Mouse (Mus musculus) fibroblast of lung, adult 2 months (primary cell): Measurements from ENCODE around the gene Rad23a.

Experiments used
- DNase-seq: peaks from one replicate; pipeline ENCODE4 v3.0.0-alpha.2; 2011; ENCODE audit warnings: low read depth

Gene Rad23a

DNA sequence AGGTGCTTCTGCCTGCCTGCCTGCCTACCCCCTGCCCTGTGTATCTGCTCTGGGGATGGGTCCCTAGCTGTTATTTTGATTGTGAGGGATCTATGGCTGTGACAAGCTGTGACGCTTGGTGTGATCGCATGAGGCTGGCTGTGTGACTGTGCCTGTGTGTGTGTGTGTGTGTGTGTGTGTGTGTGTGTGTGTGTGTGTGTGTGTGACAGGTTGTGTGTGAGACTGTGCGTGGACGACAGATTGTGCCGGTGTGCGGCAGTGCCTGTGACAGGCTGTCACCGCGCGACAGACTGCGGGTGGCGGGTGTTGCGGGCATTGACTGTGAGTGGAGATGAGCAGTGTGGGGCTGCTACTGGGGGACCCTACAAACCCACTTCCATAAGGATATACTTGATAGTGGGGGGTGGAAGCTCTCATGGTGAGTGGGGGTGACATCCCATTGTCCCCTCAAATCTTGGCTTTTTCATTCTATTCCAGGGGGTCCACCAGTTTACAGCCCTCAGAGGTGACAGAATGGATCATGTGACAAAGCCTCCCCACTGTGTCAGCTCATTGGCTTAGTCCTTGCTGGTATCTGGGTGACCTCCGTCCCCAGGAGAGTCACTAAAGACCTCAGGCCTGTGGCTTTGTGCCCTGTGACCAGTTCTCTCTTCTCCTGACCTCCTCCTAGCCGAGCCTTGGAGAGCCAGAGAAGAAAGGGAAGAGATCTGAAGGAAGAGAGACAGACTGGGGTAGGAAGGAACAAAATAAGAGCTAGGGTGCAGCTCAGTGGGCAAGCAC is 52.8 kb downstream of the Rad23a start:
- DNase-seq: no peak

DNA sequence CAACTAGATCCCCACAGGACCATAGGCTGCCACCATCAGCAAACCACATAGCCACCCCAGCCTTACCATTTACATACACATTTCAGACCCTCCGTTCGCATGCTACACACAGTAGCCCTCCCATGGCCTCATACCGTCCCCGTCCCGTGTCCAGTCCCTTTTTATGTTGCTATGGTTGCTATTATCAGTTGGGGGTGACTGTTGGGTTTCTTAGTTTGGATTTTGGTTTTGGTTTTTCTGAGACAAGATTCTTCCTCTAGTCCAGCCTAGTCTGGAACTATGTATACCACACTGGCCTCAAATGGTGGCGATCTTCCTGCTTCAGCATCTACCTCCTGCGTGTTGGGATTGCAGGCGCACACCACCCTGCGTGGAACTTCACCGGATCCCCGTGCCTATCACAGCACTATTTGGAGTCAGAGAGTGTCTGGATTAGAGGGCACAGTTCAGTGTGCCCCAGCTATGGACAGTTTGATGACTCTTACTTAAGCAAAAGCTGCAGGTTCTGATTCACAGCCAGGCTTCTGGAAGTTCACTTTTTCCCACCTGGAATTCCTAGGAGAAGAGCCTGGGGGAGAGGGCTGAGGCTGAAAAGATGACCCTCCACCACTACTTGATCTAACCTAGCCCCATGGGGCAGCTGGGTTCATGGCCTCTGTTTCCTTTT is 53.5 kb downstream of the Rad23a start:
- DNase-seq: no peak

- no peak for DNase-seq
Observed at GRCm38 (mm10) chr8:84785756-84786677, 54.4 kb downstream of the Rad23a start.

DNA sequence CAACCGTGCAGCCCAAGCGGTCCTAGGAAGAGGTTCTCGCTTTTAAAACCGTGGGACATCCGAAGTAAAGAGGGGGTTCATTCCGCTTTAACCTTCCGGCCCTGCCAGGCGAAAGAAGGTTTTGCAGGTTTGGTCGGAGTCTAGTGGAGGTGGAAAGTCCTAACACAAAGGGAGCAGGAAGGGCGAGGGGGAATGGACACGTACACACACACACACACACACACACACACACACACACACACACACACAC is 55.0 kb downstream of the Rad23a start:
- no peak for DNase-seq

DNA sequence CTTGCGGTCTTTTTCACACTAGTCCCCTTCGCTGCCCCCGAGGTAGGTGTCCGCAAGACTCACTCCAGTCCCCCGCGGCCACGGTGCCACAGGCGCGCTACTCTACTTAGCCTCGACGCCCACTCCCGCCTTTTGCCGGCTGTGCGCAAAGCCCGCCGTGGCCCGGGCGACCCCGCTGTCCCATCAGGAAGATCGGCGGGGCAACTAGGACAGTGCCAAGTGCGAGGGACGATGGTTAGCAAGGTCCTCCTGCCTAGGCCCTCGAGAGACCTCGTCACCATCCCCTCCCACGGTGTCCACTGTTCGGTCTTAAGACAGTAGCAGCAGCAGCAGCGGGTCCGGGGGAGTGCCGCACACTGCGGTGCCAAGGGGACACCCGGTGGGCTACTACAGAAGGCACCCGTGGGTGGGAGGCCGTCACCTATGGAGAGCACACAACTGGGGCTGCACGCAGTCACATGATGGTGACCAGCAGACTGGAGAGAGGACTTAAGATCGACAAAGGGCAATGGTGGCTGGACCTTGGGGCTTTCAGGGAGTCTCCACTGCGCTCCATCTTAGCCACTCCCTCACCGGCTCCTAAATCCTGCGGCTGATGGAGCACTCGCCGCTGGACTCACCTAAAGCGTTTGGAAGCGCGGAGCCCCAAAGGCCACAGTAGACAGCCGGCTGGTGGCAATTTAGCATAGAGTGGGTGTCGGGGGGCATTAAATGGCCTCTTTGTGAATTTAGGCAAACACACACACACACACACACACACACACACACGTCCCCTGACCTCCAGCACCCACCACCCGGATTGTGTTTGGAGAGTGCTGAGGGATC is 55.6 kb downstream of the Rad23a start:
- DNase-seq: no peak
